Mouse (Mus musculus) midbrain, embryonic 15.5 days (tissue): ENCODE measurements around the gene Hes6. TPM values are rescaled to one million over a fixed set of nuclear protein-coding genes. Genes with fewer than 3 reads are reported as not detected.

ENCODE experiments used
- ATAC-seq: fragments of 200-750 bp; cut with Nextera tagmentation; replicated peaks from 2 replicates; pipeline ENCODE4 v1.8.0; 2017; ENCODE audit warnings: moderate TSS enrichment
- H3K27ac ChIP-seq: fragments of 300-500 bp; sonication (generic); 2 replicates; pipeline ENCODE4 v1.5.1; 2015; ENCODE audit warnings: mild to moderate bottlenecking, inconsistent platforms
- H3K27me3 ChIP-seq: fragments of 300-500 bp; sonication (generic); replicated peaks from 2 replicates; pipeline ENCODE4 v1.6.1; 2015; ENCODE audit warnings: inconsistent platforms
- H3K36me3 ChIP-seq: fragments of 300-500 bp; sonication (generic); replicated peaks from 2 replicates; pipeline ENCODE4 v1.6.1; 2015; ENCODE audit warnings: inconsistent platforms
- H3K4me1 ChIP-seq: fragments of 300-500 bp; sonication (generic); 2 replicates; pipeline ENCODE4 v1.6.1; 2015; ENCODE audit warnings: inconsistent platforms
- H3K4me2 ChIP-seq: fragments of 300-500 bp; sonication (generic); 2 replicates; pipeline ENCODE4 v1.6.1; 2015; ENCODE audit warnings: inconsistent platforms, mild to moderate bottlenecking, moderate library complexity
- H3K4me3 ChIP-seq: fragments of 300-500 bp; sonication (generic); 2 replicates; pipeline ENCODE4 v1.5.1; 2015; ENCODE audit warnings: mild to moderate bottlenecking, inconsistent platforms
- H3K9ac ChIP-seq: fragments of 300-500 bp; sonication (generic); 2 replicates; pipeline ENCODE4 v1.6.1; 2015; ENCODE audit warnings: mild to moderate bottlenecking, inconsistent platforms
- H3K9me3 ChIP-seq: fragments of 300-500 bp; sonication (generic); 2 replicates; pipeline ENCODE4 v1.6.1; 2016; ENCODE audit warnings: inconsistent platforms
- WGBS: fragments of 180-500 bp; shearing (Covaris S2); methylation state at CpG from one replicate; pipeline ENCODE4 v1.1.7; 2015; ENCODE audit warnings: mixed read lengths; 5-methylcytosine and 5-hydroxymethylcytosine counted together
- polyA plus RNA-seq: library from polyadenylated mRNA; unstranded; fragments of >200 nt; fragmentation: Nextera tagmentation; extraction: Ambion mirVana; gene quantifications from 2 replicates; pipeline ENCODE4 v1.2.1, GENCODE M21; 2015

Hes6 gene
- polyA plus RNA-seq = 192 and 212 TPM in 2 replicates

- Histone ChIP-seq H3K36me3 (0 out of 2 replicates have a peak, but pooled peaks cover 5% of the 10 kb centered on the region), H3K27ac (peak within 1 kb of the TSS; percentile 90), H3K27me3 (no peaks in the 10 kb centered on the region), H3K4me1 (peaks cover 39% of the 10 kb centered on the region), H3K9ac (peak within 1 kb of the TSS; percentile 77), H3K4me2 (peak within 1 kb of the TSS; percentile 92), H3K4me3 (peak within 1 kb of the TSS; percentile 69), H3K9me3 (no peaks in the 10 kb centered on the region)
- ATAC-seq = peak; percentile 57
- WGBS = 1% methylated on average over 28 of the region's 39 CpGs
These were observed at the start of gene Hes6 for GRCm38 (mm10) chr1:91413898-91414594. Gene Hes6 (minus strand): TSS chr1:91414038.

DNA sequence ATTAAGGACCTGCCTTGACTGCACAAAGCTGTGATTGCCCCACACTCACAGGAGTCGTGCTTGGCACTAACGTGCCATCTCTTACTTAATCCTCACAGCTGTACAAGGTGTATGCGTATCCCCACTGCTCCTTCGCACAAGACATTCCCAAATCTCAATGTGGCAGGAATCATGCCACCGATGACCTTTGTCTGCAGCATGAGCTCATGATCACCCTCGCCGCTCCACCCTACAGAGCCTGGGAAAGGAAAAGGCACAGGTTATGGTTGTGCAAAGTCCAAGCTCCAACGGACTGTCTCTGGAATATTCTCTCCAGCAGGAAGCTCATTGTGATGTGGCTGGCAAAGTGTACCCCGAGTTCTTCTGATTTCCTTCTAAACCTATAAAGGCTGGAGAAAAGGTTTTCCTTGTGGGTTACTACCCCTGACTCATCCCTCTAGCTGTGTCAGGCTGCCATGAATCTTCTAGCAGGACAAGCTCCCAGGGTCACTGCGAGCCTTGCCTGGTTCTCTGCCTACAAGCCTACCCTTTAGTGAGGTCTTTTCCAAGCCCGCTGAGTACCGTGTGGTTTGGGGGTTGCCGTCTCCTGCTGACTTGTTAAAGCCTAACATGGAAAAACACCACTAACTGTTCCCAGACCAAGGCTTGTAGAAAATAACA lies 49.6 kb upstream of the Hes6 start:
- no peak overlapping the region for H3K4me2 ChIP-seq
- no peaks in the 10 kb centered on the region for H3K9me3 ChIP-seq
- H3K27ac ChIP-seq = no peak overlapping the region
- H3K36me3 ChIP-seq = no peaks in the 10 kb centered on the region
- H3K9ac ChIP-seq = no peak overlapping the region
- H3K4me3 ChIP-seq = no peak overlapping the region
- ATAC-seq = no peak
- 88% methylated on average over 13 of the region's 13 CpGs for WGBS
- no peaks in the 10 kb centered on the region for H3K27me3 ChIP-seq
- H3K4me1 ChIP-seq = peaks cover 15% of the 10 kb centered on the region

DNA sequence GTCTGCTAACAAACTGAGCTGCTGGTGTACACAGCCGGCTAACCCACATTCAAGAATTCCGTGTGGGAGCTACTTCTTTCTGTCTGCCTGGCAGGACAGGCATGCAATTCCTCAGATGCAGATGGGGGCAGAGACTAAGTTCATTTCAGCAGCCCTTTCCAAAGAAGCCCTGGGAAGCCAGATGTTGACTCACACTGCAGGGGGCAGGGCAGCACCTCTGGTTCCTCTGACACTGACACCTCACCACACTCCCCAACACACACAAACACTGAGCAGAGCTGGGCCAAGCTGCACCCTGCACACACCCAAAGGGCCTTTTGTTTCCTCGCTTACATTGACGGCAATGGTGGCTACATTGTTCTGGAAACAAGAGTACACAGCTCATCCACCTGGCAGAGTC lies 46.7 kb upstream of the Hes6 start:
- Histone ChIP-seq H3K9me3 (no peaks in the 10 kb centered on the region), H3K27me3 (no peaks in the 10 kb centered on the region), H3K27ac (no peak overlapping the region), H3K36me3 (no peaks in the 10 kb centered on the region), H3K4me1 (peaks cover 43% of the 10 kb centered on the region), H3K4me3 (no peak overlapping the region), H3K4me2 (no peak overlapping the region), H3K9ac (no peak overlapping the region)
- 41% methylated on average over 4 of the region's 4 CpGs for WGBS
- no peak for ATAC-seq

DNA sequence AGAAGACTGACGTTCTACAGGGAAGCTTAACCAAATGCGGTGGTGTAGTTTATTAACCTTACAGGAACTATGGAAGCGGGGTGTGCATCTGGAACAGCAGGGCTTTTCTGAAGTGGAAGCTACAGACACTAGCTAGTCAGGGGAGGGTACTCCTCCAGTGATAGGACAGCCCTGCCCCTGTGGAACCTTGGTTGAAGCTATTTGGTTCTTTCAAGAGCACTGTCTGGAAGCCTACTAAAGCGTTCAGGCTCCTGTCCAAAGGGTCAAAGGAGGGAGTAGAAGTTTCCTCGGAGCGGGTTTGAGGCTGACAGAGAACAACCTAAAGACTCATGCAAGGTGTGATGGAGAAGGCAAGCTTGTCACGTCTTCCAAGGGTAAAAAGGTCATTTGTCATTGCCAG lies 46.2 kb upstream of the Hes6 start:
- Histone ChIP-seq H3K9ac (peak overlapping the region; percentile 50; the same call in 1 of the 2 replicates), H3K27me3 (no peaks in the 10 kb centered on the region), H3K4me2 (peak overlapping the region; percentile 82), H3K4me1 (peaks cover 48% of the 10 kb centered on the region), H3K4me3 (peak overlapping the region; percentile 95), H3K36me3 (no peaks in the 10 kb centered on the region), H3K27ac (peak overlapping the region; percentile 84), H3K9me3 (no peaks in the 10 kb centered on the region)
- no peak for ATAC-seq
- 44% methylated on average over 7 of the region's 7 CpGs for WGBS

DNA sequence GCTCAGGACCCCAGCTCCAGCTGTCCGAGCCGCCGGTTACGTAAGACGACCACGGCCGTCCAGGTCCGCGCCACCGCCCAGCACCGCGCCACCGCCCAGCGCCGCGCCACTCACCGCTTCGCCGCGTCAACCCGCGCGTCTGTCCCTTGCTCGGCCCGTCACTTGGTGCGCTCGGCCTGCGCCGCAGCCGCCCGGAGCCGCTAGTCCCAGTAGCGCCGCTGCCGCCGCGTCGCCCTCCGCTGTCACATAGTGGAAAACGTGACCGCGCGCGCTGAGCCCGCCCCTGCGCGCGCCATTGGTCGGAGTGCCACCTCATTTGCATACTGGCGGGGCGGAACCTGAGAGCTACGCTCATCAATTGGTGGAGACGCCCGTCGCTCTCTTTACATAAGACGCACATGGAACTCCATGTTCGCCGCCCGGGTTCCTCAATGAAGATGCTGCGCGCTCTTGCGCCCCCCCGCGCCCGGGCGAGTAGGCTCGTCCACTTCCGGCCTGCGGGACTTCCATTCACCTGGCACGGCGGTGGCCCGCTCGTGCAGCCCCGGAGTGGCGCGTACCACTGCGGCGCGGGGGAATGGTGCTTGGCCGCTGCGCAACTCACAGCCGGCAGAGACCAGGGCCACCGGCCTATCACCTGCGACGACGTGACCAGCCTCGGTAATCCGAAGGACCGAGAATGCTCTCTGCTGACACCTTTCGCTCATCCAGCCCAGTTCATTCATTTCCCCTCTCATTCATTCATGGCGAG lies 45.4 kb upstream of the Hes6 start, which contains the start of gene Per2:
Gene Per2, minus strand, starts transcription at position 266 of the 751 bp plus-strand sequence.
- H3K36me3 ChIP-seq = no peaks in the 10 kb centered on the region
- H3K27me3 ChIP-seq = no peaks in the 10 kb centered on the region
- H3K4me2 ChIP-seq = peak within 1 kb of the TSS; percentile 82
- H3K9me3 ChIP-seq = no peaks in the 10 kb centered on the region
- peak; percentile 98 for ATAC-seq
- peak within 1 kb of the TSS; percentile 95 for H3K4me3 ChIP-seq
- H3K27ac ChIP-seq = peak within 1 kb of the TSS; percentile 84
- peak within 1 kb of the TSS; percentile 67 for H3K9ac ChIP-seq
- under 1% methylated on average over 91 of the region's 91 CpGs for WGBS
- H3K4me1 ChIP-seq = peaks cover 50% of the 10 kb centered on the region

DNA sequence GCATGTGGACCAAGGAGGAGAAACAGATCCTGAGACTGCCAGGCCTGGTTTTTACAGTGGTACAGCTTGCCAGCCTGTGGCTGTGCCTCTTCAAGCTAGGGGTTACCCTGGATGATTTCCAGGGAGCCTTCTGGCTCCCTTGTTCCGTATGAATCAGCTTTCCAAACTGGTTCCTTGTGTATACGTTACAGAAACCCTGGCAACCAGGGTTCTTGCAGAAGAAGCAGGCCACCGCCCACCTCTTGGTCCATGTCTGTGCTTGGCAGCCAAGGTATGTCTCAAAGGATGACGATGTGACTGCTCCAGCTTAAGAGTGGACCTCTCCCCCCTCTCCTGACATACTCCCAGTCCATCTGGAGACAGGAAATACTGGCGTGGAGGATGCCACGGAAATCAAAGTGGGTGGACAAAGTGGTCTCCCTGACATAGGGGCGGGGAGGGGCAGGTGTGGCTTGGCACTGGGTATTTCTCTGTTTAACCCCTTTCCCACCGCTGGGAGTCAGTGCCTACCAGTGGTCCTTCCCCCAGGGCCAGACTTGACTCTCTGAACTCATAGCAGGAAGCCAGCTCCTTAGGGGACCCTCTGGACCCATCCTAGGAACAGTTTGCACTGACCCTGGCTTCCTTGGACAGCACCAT lies 44.5 kb upstream of the Hes6 start:
- Histone ChIP-seq H3K9me3 (no peaks in the 10 kb centered on the region), H3K27me3 (no peaks in the 10 kb centered on the region), H3K27ac (peak overlapping the region; percentile 82; the same call in 1 of the 2 replicates), H3K4me1 (peaks cover 50% of the 10 kb centered on the region), H3K4me3 (peak overlapping the region; percentile 95), H3K4me2 (peak overlapping the region; percentile 82), H3K9ac (peak overlapping the region; percentile 67), H3K36me3 (no peaks in the 10 kb centered on the region)
- 17% methylated on average over 8 of the region's 8 CpGs for WGBS
- peak; percentile 8 for ATAC-seq

DNA sequence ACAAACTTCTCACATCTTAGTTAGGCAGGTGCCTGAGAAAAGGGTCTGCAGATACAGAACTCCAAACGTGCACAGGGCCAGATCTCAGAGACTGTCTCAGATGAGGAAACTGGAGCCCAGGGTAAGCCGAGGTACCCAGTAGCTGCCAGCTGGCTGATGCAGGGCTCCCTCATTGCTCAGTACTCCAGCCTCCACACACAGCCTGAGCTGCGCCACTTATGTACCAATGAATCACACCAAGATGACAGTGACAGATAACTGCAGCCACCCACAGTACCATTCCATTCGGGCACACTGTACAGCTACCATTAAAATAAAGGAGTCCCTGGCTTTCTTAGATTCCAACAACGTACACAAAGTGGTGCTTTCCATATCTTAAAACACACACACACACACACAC lies 43.9 kb upstream of the Hes6 start:
- ATAC-seq = no peak
- peaks cover 50% of the 10 kb centered on the region for H3K4me1 ChIP-seq
- WGBS = 78% methylated on average over 5 of the region's 5 CpGs
- H3K4me2 ChIP-seq = peak overlapping the region; percentile 82; the same call in 1 of the 2 replicates
- no peaks in the 10 kb centered on the region for H3K9me3 ChIP-seq
- no peaks in the 10 kb centered on the region for H3K27me3 ChIP-seq
- no peak overlapping the region for H3K27ac ChIP-seq
- no peak overlapping the region for H3K9ac ChIP-seq
- no peak overlapping the region for H3K4me3 ChIP-seq
- no peaks in the 10 kb centered on the region for H3K36me3 ChIP-seq

GRCm38 (mm10) chr1:91457116-91457515 lies 43.3 kb upstream of the Hes6 start:
- H3K4me1 ChIP-seq = peaks cover 50% of the 10 kb centered on the region
- no peak overlapping the region for H3K4me2 ChIP-seq

GRCm38 (mm10) chr1:91456301-91456801 lies 42.5 kb upstream of the Hes6 start:
- 0 out of 2 replicates have a peak overlapping the region, but pooled peaks have one; percentile 18 for H3K27ac ChIP-seq
- no peaks in the 10 kb centered on the region for H3K36me3 ChIP-seq
- WGBS = 28% methylated on average over 11 of the region's 11 CpGs
- no peak for ATAC-seq
- no peak overlapping the region; the same call in 1 of the 2 replicates for H3K9ac ChIP-seq
- no peaks in the 10 kb centered on the region for H3K27me3 ChIP-seq
- H3K4me3 ChIP-seq = no peak overlapping the region
- peaks cover 50% of the 10 kb centered on the region for H3K4me1 ChIP-seq
- H3K4me2 ChIP-seq = peak overlapping the region; percentile 15; the same call in 1 of the 2 replicates
- no peaks in the 10 kb centered on the region for H3K9me3 ChIP-seq

More at GRCm38 (mm10) chr1:91457116-91457515, 43.3 kb upstream of the Hes6 start:
- no peak for ATAC-seq
- H3K27me3 ChIP-seq = no peaks in the 10 kb centered on the region
- WGBS = 83% methylated on average over 4 of the region's 4 CpGs
- no peak overlapping the region for H3K27ac ChIP-seq
- H3K36me3 ChIP-seq = no peaks in the 10 kb centered on the region
- no peaks in the 10 kb centered on the region for H3K9me3 ChIP-seq
- no peak overlapping the region for H3K9ac ChIP-seq
- H3K4me3 ChIP-seq = no peak overlapping the region

- H3K4me3 ChIP-seq = no peak overlapping the region
- no peak overlapping the region for H3K9ac ChIP-seq
- H3K27me3 ChIP-seq = no peaks in the 10 kb centered on the region
- no peaks in the 10 kb centered on the region for H3K9me3 ChIP-seq
- H3K27ac ChIP-seq = no peak overlapping the region
- 0 out of 2 replicates have a peak overlapping the region, but pooled peaks have one; percentile 15 for H3K4me2 ChIP-seq
- ATAC-seq = no peak
- H3K36me3 ChIP-seq = no peaks in the 10 kb centered on the region
- peaks cover 50% of the 10 kb centered on the region for H3K4me1 ChIP-seq
- WGBS = 37% methylated on average over 7 of the region's 7 CpGs
These were observed 41.9 kb upstream of the Hes6 start for GRCm38 (mm10) chr1:91455661-91456161.

GRCm38 (mm10) chr1:91454927-91455326 lies 41.1 kb upstream of the Hes6 start:
- no peak for ATAC-seq
- Histone ChIP-seq H3K27ac (no peak overlapping the region), H3K4me3 (no peak overlapping the region), H3K9me3 (no peaks in the 10 kb centered on the region), H3K4me1 (peaks cover 43% of the 10 kb centered on the region), H3K27me3 (no peaks in the 10 kb centered on the region), H3K9ac (no peak overlapping the region), H3K36me3 (no peaks in the 10 kb centered on the region), H3K4me2 (no peak overlapping the region)
- 89% methylated on average over 3 of the region's 3 CpGs for WGBS
